In the genomic region with DNA sequence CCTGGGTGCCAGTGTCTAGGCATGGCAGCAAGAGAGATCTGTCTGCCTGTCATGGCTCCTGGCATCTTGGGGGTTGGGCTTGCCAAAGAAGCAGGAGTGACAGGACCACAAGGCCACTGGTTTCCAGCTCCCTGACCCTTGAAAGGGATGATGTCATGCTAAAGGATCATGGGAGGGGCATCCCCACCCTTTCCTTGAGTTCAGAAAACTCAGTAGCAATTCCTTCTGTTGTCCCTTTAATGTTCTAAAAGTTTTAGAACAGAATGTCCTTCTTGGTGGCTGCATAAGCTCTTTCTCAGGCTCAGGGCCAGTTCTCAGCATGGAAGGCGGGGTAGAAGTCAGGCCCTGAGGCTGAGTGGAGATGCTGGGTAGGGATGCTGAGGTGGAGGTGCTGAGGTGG, we compare ENCODE assay signal across 16 mouse cellular contexts. TPM values are rescaled to one million over a fixed set of nuclear protein-coding genes. Genes with fewer than 3 reads are reported as not detected.
"Had no signal": no experiment of that assay in that cellular context is flagged by ENCODE, and none has a peak within 500 bp of the region (broad histone marks: within the 10 kb centered on the region; RNA-seq: fewer than 3 reads in every experiment).

No protein-coding gene starts in this region.

- DNase-seq: gastrocnemius, postnatal 14 days; gastrocnemius, postnatal 36 days; heart, adult 11 months; heart, adult 2 months; heart, postnatal 14 days; heart, postnatal 36 days; kidney, adult 11 months; kidney, adult 2 months; kidney, adult 9 months; kidney, postnatal 14 days; kidney, postnatal 36 days; liver had no signal

RNA-seq across cellular contexts. Expression of a gene that starts 4.1 kb away (rescaled TPM):
- total RNA-seq: gastrocnemius, adult 18-20 months; gastrocnemius, adult 8-10 months; gastrocnemius, postnatal 14 days; gastrocnemius, postnatal 36 days; heart, adult 2 months; heart, postnatal 14 days; heart, postnatal 36 days; hematopoietic stem cell, adult 5-6 weeks; layer of hippocampus, postnatal 10 days had no signal
